Mouse (Mus musculus) liver, embryonic 14.5 days (tissue): ENCODE results near the gene Kdelr1.

Experiments used
- CTCF ChIP-seq: IDR thresholded peaks from 2 replicates; pipeline ENCODE4 v1.5.1; 2016; ENCODE audit warnings: antibody characterized with exemption, low read depth, control low read depth
- EP300 ChIP-seq: IDR thresholded peaks from 2 replicates; pipeline ENCODE4 v1.6.1; 2016; ENCODE audit warnings: antibody characterized with exemption, low read depth

GRCm38 (mm10) chr7:45892651-45893050 lies 20.1 kb downstream of the Kdelr1 start:
- TF ChIP-seq CTCF (no peak), EP300 (no peak)
